9 mouse cellular contexts compared by ENCODE assay signal in the genomic region with DNA sequence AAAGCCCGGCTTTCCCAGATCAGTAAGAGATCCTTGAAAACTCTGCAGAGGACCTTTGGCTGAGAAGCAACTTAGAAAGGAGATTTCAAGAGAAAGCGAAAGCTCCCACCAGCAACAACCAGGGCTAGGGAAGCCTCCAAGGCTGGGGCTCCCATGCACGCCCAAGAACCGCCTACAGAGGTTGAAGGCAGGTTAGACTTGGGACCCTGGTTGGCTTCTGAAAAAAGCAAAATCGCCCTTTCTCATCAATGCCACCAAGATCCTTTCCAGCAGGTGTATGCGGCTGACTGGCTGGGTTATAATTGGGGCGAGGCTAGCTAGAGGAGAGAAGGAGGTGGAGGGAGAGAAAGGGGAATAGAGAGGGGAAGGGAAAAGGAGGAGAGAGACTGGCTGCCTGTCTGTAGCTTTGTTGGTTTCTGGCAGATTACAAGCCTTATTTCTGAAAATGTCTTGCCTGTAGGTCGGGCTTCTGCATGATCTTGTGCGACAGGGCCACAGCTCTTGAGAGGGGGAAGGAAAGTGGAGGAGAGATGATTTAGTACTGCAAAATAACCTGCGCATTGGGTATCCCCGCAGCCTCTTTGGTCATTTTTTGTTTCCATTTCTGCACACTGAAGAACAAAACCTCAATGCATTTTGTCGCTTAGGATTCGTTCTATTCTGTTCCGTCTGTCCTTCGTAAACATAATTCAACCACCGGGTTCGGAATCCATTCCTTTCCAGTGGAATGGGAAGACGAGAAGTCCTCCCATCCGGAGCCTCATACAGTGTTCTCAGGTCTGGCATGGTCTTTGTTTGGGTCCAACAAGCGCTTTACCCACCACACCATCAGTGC.
A peak's percentile ranks its signal among the peaks of the same experiment; 100 is the strongest.
DNase-seq lines count a peak whose midpoint lies in the region; ATAC-seq and TF ChIP-seq lines count a peak whose summit lies in the region.
"Had no signal": no experiment of that assay in that cellular context is flagged by ENCODE, and none has a peak within 500 bp of the region (broad histone marks: within the 10 kb centered on the region; RNA-seq: fewer than 3 reads in every experiment).

No protein-coding gene starts in this region.

- ATAC-seq in liver, postnatal 0 days = no peak
- no peak for ATAC-seq in hindbrain, embryonic 13.5 days (ENCODE audit: low FRiP score)

- peaks cover 13% of the 10 kb centered on the region; the same call in 1 of the 2 replicates for H3K27me3 ChIP-seq in cerebellum, adult 2 months (ENCODE audit: control insufficient read depth, insufficient read depth, low read length)
- H3K27me3 ChIP-seq in liver, postnatal 0 days (ENCODE audit: insufficient read depth, low read length) = peaks cover 65% of the 10 kb centered on the region
- H3K27me3 ChIP-seq in hindbrain, embryonic 13.5 days = peaks cover 92% of the 10 kb centered on the region

- no peaks in the 10 kb centered on the region for H3K9me3 ChIP-seq in liver, postnatal 0 days (ENCODE audit: low read length)
- no peaks in the 10 kb centered on the region for H3K9me3 ChIP-seq in hindbrain, embryonic 13.5 days

- no peaks in the 10 kb centered on the region for H3K4me1 ChIP-seq in cerebellum, adult 2 months (ENCODE audit: control insufficient read depth, insufficient read depth, low read length)
- H3K4me1 ChIP-seq in liver, postnatal 0 days (ENCODE audit: insufficient read depth) = 0 out of 2 replicates have a peak, but pooled peaks cover 4% of the 10 kb centered on the region
- peaks cover 34% of the 10 kb centered on the region for H3K4me1 ChIP-seq in hindbrain, embryonic 13.5 days (replicated peaks)

- no peak for TF ChIP-seq POLR2A in cerebellum, adult 2 months (IDR thresholded peaks at IDR 0.05; ENCODE audit: borderline replicate concordance, insufficient read depth, low read length)

- H3K4me3 ChIP-seq in cerebellum, adult 2 months (replicated peaks; ENCODE audit: insufficient read depth, low read depth, low read length) = no peak overlapping the region
- H3K4me3 ChIP-seq in liver, postnatal 0 days (ENCODE audit: low read depth, low read length) = no peak overlapping the region
- no peak overlapping the region for H3K4me3 ChIP-seq in hindbrain, embryonic 13.5 days

- DNase-seq in cerebellum, postnatal 14 days = peak; percentile 6 to 32
- no peak for DNase-seq in cerebellum, adult 2 months
- DNase-seq in liver, postnatal 0 days = no peak
- no peak for DNase-seq in liver
- peak; percentile 61 for DNase-seq in retina, postnatal 1 day
- DNase-seq in ovary, postnatal 14 days (ENCODE audit: low spot score) = no peak
- no peak for DNase-seq in adrenal gland, postnatal 14 days
- DNase-seq: gastrocnemius, postnatal 10 days had no signal

- no peak for TF ChIP-seq EP300 in liver, postnatal 0 days (IDR thresholded peaks at IDR 0.05; ENCODE audit: low read depth)

- H3K27ac ChIP-seq in cerebellum, adult 2 months (ENCODE audit: insufficient read depth, low read length) = no peak overlapping the region
- no peak overlapping the region for H3K27ac ChIP-seq in liver, postnatal 0 days (ENCODE audit: low read depth)
- H3K27ac ChIP-seq in hindbrain, embryonic 13.5 days = peak overlapping the region; percentile 48

- no peak for TF ChIP-seq CTCF in cerebellum, adult 2 months (IDR thresholded peaks at IDR 0.05; ENCODE audit: borderline replicate concordance, insufficient read depth, low read depth, low read length)
- no peak for TF ChIP-seq CTCF in liver, postnatal 0 days (IDR thresholded peaks at IDR 0.05; ENCODE audit: low read depth)

- no peaks in the 10 kb centered on the region for H3K36me3 ChIP-seq in liver, postnatal 0 days (replicated peaks; ENCODE audit: insufficient read depth, low read length)
- no peaks in the 10 kb centered on the region for H3K36me3 ChIP-seq in hindbrain, embryonic 13.5 days

- 3% methylated on average over 20 of the region's 20 CpGs for WGBS in cerebellum, adult 2 months
- 5% methylated on average over 20 of the region's 20 CpGs for WGBS in liver, postnatal 0 days (ENCODE audit: insufficient replicate concordance)
- 2% methylated on average over 20 of the region's 20 CpGs for WGBS in hindbrain, embryonic 13.5 days

- no peak overlapping the region for H3K9ac ChIP-seq in liver, postnatal 0 days (replicated peaks)
- H3K9ac ChIP-seq in hindbrain, embryonic 13.5 days = no peak overlapping the region

- peak overlapping the region; percentile 42; the same call in 1 of the 2 replicates for H3K4me2 ChIP-seq in liver, postnatal 0 days (ENCODE audit: low read depth, low read length)
- H3K4me2 ChIP-seq in hindbrain, embryonic 13.5 days = peak overlapping the region; percentile 11; the same call in 1 of the 2 replicates

Comparison
In these comparisons a context has a peak if more than half of its experiments do, and no peak if none do; other contexts are left out.
1. DNase-seq: peak in cerebellum, postnatal 14 days (2 of 2) and retina, postnatal 1 day (single experiment); none in cerebellum, adult 2 months (0 of 2), liver, postnatal 0 days (single experiment), liver (single experiment), ovary, postnatal 14 days (single experiment) and adrenal gland, postnatal 14 days (single experiment).